Mouse (Mus musculus) urinary bladder, adult 2 months (tissue): ENCODE data around the gene Ube2n. TPM values are rescaled to one million over a fixed set of nuclear protein-coding genes. Genes with fewer than 3 reads are reported as not detected.

Experiments used
- DNase-seq: peaks from one replicate; pipeline ENCODE4 v3.0.0; 2022; ENCODE audit warnings: low spot score
- polyA plus RNA-seq: library from polyadenylated mRNA; depleted of rRNA; stranded (reverse); fragments of >200 nt; gene quantifications from 2 replicates; pipeline ENCODE4 v1.2.3, GENCODE M21; 2012

Ube2n gene
- polyA plus RNA-seq, 1 experiment, result 171 TPM

- no peak for DNase-seq
Measured at GRCm38 (mm10) chr10:95557337-95557828, 42.4 kb downstream of the Ube2n start.

GRCm38 (mm10) chr10:95559426-95559825 is 44.5 kb downstream of the Ube2n start:
- DNase-seq, result no peak

- DNase-seq, result no peak
Measured at GRCm38 (mm10) chr10:95560394-95560983, 45.5 kb downstream of the Ube2n start.

GRCm38 (mm10) chr10:95561616-95562015 is 46.7 kb downstream of the Ube2n start:
- DNase-seq, result no peak

- no peak for DNase-seq
Measured at GRCm38 (mm10) chr10:95562395-95562794, 47.5 kb downstream of the Ube2n start.

- DNase-seq, result peak; percentile 53
Measured at GRCm38 (mm10) chr10:95562859-95563841, 48.2 kb downstream of the Ube2n start.

- DNase-seq, result peak; percentile 79
Measured at GRCm38 (mm10) chr10:95563851-95564845, 49.2 kb downstream of the Ube2n start, which contains the start of gene Nudt4. Gene Nudt4 (minus strand): TSS chr10:95564146.

- DNase-seq, result no peak
Measured at GRCm38 (mm10) chr10:95565156-95565854, 50.4 kb downstream of the Ube2n start.

GRCm38 (mm10) chr10:95566786-95567185 is 51.8 kb downstream of the Ube2n start:
- DNase-seq, result no peak

- DNase-seq, result no peak
Measured at GRCm38 (mm10) chr10:95567550-95567949, 52.6 kb downstream of the Ube2n start.

GRCm38 (mm10) chr10:95568016-95568415 is 53.1 kb downstream of the Ube2n start:
- no peak for DNase-seq

- no peak for DNase-seq
Measured at GRCm38 (mm10) chr10:95569441-95569840, 54.5 kb downstream of the Ube2n start.

- no peak for DNase-seq
Measured at GRCm38 (mm10) chr10:95574994-95575393, 60.0 kb downstream of the Ube2n start.

- DNase-seq, result no peak
Measured at GRCm38 (mm10) chr10:95575839-95576380, 61.0 kb downstream of the Ube2n start.

GRCm38 (mm10) chr10:95576876-95577566 is 62.1 kb downstream of the Ube2n start:
- DNase-seq, result no peak

GRCm38 (mm10) chr10:95577567-95577950 is 62.6 kb downstream of the Ube2n start:
- no peak for DNase-seq

GRCm38 (mm10) chr10:95585554-95585953 is 70.6 kb downstream of the Ube2n start:
- DNase-seq, result no peak

GRCm38 (mm10) chr10:95587509-95588220 is 72.7 kb downstream of the Ube2n start:
- no peak for DNase-seq

- DNase-seq, result no peak
Measured at GRCm38 (mm10) chr10:95589196-95589595, 74.3 kb downstream of the Ube2n start.
